Mouse (Mus musculus) frontal cortex, postnatal 10 days (tissue): ENCODE data around the gene Lman2.

Experiments used
- DNase-seq, 2 experiments: peaks; one replicate each; pipeline ENCODE4 v3.0.0; 2022; ENCODE audit warnings: low spot score in 2 of 2, mixed read lengths in 1 of 2

Lman2 gene

DNA sequence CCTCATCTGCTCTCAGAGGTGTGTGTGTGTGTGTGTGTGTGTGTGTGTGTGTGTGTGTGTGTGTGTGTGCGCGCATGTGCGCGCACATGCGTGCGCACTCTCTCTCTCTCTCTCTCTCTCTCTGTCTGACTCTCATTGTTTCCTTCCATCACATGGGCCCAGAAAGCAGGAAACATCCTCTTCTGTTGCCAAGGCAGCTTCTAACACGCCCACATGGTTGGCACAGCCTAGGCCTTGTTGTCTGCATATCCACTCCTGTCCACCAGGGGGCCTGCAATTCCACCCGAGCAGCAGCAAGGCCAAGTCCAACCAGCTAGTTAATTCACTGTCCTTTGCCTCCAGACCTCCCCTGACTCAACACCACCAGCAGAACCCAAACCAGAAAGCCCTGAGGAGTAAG, 35.0 kb downstream of the Lman2 start:
- DNase-seq = peak; percentile 88 to 90

DNA sequence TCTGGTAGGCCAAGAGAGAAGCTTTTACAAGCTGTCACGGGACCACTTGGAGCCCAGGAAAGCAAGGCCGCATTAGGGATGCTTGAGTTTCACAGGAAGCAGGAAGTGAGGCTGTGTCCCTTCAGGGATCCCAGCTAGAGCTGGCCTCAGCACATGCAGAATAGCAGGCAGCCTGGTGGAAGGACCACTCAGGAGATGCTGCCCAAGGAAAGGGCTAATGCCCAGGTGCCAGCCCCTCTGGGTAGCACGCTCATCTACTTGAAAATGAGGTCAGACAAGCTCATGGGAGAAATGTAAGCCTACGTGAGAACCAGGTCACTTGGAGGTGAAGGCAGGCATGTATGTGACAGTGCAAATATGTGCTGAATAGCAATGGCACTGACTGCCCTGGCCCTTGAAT, 35.4 kb downstream of the Lman2 start:
- DNase-seq = no peak

DNA sequence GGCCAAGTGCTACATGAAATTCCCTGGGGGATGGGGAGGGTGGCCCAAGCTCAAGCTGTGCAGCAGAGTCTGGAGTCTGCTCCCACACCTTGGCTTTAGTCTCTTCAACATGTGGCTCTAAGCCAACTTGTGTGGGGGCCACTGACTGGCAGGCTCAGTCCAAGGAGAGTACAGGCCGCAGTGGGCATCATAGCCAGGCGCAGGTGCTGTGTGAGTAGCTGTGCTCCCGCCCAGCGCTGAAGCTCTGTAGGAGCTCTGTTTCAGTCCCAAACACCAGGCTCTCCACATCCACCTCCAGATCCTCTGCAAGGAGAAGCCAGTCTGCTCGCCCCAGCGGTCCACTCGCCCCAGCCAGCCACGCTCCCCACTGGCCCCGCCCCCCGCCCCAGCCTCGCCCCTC, 37.0 kb downstream of the Lman2 start:
- DNase-seq = no peak

DNA sequence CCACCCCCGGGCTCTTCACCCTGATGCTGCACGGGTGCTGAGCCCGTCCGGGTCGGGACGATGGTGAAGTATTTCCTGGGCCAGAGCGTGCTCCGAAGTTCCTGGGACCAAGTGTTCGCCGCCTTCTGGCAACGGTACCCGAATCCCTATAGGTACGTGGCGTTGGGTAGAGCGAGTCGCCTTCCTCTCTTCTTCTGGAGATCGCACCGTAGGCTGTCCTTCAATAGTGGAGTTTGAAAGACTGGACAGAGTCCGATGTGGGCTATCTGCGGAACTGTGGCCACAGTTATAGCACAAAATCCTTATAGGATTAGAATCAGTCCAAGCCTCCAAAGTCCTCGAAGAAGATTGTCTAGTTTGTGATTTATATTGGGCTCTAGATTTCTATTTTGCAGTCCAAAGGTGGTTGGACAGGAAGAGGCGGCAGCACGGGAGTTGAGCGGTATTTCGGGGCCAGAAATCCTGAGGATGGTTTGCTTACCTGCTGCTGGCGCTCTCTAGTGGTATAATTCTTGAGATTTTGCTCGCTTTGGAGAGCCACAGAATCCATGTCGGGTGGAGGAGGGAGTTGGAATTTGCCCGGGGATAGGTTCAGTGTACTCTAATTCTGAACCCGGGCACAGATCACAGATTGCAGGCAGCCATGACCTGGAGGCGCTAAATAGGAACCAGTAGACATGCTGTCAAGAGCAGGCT, 40.3 kb downstream of the Lman2 start:
- no peak for DNase-seq

GRCm38 (mm10) chr13:55321434-55322129, 41.0 kb downstream of the Lman2 start, which contains the start of gene Rab24:
Gene Rab24 (minus strand): TSS chr13:55321946.
- DNase-seq = peak; percentile 83 to 87

GRCm38 (mm10) chr13:55319931-55320533, 42.6 kb downstream of the Lman2 start, which contains the start of gene Prelid1:
Gene Prelid1 (plus strand): TSS chr13:55320500.
- no peak for DNase-seq

DNA sequence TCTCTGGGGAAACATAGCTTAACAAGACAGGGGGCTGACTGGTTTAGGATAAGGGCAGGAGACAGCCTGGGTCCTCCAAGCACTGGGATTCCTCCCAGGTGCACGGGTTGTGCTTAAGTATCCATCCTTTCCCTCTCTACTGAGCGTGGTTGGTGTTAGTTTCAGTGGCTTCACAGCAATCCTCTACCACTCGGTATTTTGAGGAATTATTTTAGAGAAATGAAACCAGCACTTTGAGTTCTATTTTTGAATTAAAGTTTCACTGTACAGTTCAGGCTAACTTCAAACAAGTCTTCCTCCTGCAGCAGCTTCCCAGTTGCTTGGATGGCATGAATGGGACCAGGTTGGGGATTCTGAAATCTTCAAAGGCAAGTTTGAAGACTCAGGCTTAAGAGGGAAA, 44.2 kb downstream of the Lman2 start:
- DNase-seq = no peak

GRCm38 (mm10) chr13:55314891-55315412, 47.6 kb downstream of the Lman2 start:
- no peak for DNase-seq

- no peak for DNase-seq
Measured at GRCm38 (mm10) chr13:55313051-55313450, 49.5 kb downstream of the Lman2 start.

DNA sequence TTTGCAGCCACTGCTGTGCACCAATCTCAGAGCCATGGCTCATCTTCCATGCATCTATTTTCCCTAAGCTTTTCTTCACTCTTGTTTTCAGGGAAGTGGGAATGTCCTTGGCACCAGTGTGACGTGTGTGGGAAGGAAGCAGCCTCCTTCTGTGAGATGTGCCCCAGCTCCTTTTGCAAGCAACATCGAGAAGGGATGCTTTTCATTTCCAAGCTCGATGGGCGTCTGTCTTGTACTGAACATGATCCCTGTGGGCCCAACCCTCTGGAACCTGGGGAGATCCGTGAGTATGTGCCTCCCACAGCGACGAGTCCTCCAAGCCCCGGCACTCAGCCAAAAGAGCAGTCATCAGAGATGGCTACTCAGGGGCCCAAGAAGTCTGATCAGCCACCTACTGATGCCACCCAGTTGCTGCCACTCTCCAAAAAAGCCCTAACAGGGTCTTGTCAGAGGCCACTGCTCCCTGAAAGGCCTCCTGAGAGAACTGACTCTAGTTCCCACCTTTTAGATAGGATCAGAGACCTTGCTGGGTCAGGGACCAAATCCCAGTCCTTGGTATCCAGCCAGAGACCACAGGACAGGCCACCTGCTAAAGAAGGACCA, 50.5 kb downstream of the Lman2 start:
- no peak for DNase-seq

DNA sequence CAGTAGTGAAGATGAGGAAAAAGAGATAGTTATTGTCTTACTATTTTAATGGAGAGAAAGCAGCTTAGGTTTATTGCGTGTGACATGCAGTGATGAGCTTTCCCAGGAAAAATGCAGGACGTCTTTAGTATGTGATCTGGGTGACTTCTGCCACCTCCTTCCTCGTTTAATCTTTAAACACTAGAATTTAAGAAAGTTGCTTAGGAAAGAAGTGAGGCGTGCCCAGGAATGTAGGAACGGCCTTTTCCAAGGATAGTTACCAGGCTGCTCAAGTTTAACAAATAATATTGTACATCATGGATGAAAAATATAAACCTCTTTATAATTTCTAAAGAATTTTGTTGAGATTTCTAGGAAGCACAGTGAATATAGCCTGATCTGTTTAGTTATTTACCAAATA, 61.7 kb downstream of the Lman2 start:
- DNase-seq = no peak

DNA sequence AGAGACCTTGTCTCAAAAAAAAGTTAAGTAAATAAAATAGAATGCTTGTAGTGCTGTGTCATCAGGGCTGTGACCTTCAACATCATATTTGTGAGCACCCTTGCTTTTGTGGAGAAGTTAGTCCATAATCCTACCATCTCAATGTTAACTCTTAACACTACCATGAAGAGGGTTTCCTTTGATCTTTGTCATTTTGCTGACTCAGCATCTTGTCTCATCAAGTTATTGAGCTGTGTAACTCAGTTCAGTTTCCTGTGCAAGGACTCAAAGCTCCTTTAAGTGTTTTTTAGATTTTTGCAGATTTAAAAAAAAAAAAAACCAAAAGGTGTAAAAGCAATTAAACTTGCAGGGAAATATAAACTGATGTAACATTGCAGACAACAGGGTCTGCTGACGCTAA, 65.8 kb downstream of the Lman2 start:
- DNase-seq = no peak
